Mouse (Mus musculus): ENCODE measurements around the gene Fbl. TPM values are rescaled to one million over a fixed set of nuclear protein-coding genes. Genes with fewer than 3 reads are reported as not detected.
"Not testable (repeated sequence)": the region's sequence is repeated elsewhere in the genome, so short reads cannot be mapped to it uniquely, and the experiment has no call there.

Gene Fbl
- polyA plus RNA-seq (2015; fragmentation: Nextera tagmentation; extraction: Ambion mirVana) = 140 and 167 TPM in 2 replicates

DNA sequence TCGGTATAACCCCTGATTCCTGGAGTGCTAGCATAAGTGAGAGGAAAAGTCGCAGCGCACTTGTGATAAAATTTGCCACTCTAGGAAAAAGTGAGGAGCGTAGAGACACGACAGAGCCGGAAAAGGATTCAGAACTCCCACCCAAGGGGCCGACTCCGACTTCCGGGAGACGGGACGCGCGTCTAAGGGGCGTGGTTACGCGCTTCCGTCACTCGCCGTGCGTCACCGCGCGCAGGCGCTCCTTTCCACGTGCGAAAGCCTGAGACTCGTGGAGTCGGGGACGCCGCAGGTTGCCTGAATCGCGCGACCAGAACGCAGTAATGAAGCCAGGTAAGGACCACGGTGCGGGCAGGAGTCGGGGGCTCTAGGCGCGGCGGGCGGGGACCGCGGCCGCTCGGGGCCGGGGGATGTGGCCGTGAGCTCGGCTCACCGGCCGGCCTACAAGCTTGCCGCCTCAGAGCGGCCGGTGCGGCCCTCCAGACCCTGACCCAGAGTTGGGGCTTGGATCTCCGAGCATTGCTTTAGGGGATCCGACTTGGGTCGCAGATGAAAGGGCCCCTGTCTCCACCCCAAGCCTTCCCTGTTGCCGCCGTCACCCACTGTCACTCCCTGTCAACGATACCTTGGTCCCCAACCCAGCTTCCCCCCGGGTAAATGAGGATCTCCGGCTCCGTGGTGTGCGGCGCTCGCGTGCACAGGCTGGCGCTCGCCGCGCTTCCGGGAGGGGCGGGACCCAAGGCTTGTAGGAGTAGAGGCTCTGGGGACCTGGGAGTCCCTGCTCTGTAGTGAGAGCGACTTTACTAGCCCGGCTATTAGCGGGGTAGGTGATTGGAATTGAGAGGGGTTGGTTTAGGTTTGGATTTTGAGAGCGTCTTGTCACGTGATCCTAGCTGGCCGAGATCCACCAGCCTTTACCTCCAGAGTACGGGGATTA, at the start of gene Fbl:
Gene Fbl (plus strand): TSS at position 222 of the 934 bp plus-strand sequence.
- peak within 1 kb of the TSS; percentile 90 for H3K9ac ChIP-seq

DNA sequence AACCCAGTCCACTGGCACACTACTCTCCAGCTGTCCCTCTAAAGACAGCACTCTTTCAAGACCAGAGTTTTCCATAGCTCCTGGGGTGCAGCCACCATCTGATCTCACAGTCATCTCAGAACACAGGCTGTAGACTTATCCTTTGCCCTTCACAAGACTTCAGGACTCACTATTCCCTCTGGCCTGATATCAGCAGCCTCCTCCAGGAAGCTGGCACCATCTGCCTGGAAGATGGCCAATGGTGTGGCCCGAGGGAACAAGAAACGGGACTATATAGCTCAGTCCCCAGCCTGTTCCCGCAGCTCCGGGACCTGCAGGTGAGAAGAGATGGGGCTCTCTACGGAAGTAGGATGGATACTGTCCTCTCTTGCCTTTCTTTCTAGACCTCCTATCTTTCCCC, 40.3 kb upstream of the Fbl start, which contains the start of gene 9530053A07Rik:
Gene 9530053A07Rik (plus strand): TSS at position 301 of the 400 bp plus-strand sequence.
- ATAC-seq (ENCODE audit: insufficient number of reproducible peaks, insufficient read depth, low FRiP score, low TSS enrichment, low read depth) = no peak

More for the DNA sequence above, at the start of gene Fbl:
- Histone ChIP-seq H3K9me3 (no peaks in the 10 kb centered on the region), H3K4me3 (peak within 1 kb of the TSS; percentile 70), H3K27me3 (no peaks in the 10 kb centered on the region), H3K36me3 (peaks cover under 1% of the 10 kb centered on the region; the same call in 1 of the 2 replicates), H3K4me1 (peaks cover 27% of the 10 kb centered on the region), H3K27ac (peak within 1 kb of the TSS; percentile 89), H3K4me2 (peak within 1 kb of the TSS; percentile 79)
- under 1% methylated on average over 80 of the region's 80 CpGs for WGBS
- ATAC-seq (ENCODE audit: insufficient number of reproducible peaks, insufficient read depth, low FRiP score, low TSS enrichment, low read depth) = peak; percentile 88

DNA sequence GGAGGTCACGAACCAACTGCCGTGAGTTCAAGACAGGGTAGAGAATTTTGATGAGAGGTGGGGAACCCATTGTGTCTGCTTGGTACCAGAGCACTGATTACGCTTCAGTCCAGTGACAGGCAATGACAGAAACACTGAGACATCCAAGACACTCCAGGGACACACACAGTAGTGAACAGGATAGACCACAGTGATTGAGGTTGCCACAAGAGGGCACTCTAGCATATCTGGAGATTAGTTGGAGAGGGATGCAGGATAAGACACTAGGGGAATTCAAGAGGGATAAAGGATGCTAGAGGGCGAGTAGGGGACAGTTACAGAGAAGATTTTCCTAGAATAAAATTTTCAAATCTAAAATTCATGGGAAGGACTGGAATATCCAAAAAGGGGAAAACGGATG, 31.9 kb upstream of the Fbl start:
- WGBS = 60% methylated on average over 5 of the region's 5 CpGs

More for the DNA sequence above, 40.3 kb upstream of the Fbl start, which contains the start of gene 9530053A07Rik:
- H3K4me3 ChIP-seq = no peak within 1 kb of the TSS
- H3K27me3 ChIP-seq = no peaks in the 10 kb centered on the region
- H3K4me1 ChIP-seq = no peaks in the 10 kb centered on the region
- no peak within 1 kb of the TSS for H3K4me2 ChIP-seq
- no peaks in the 10 kb centered on the region for H3K36me3 ChIP-seq
- no peak within 1 kb of the TSS for H3K9ac ChIP-seq
- H3K27ac ChIP-seq = no peak within 1 kb of the TSS
- 86% methylated on average over 5 of the region's 5 CpGs for WGBS
- H3K9me3 ChIP-seq = no peaks in the 10 kb centered on the region

DNA sequence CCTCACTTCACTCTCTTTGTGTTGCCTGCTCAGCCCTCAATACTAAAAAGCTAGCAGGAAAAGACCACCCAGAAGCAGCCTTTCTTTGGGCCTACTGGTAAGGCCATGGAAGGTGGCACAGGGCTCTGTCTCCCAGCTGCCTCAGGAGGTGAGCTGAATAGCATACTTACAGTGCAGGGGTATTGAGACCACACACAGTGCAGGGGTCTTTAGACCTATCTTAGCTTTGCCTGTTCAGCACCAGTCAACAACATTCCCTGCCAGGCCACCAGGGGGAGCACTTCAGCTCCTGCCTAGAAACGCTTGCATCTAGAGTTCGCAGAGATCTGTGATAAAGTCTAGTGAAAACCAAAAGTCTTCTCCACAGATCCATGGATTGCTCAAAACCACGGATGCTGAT, 21.2 kb upstream of the Fbl start:
- Histone ChIP-seq H3K4me2 (no peak overlapping the region), H3K27ac (no peak overlapping the region), H3K4me3 (no peak overlapping the region), H3K36me3 (no peaks in the 10 kb centered on the region), H3K9ac (no peak overlapping the region), H3K9me3 (peaks cover 5% of the 10 kb centered on the region; the same call in 1 of the 2 replicates), H3K27me3 (no peaks in the 10 kb centered on the region), H3K4me1 (no peaks in the 10 kb centered on the region)
- WGBS = 29% methylated on average over 3 of the region's 3 CpGs
- ATAC-seq (ENCODE audit: insufficient number of reproducible peaks, insufficient read depth, low FRiP score, low TSS enrichment, low read depth) = 0 out of 2 replicates have a peak, but pooled peaks have one; percentile 53

More for the DNA sequence above, 31.9 kb upstream of the Fbl start:
- H3K4me1 ChIP-seq = no peaks in the 10 kb centered on the region
- no peaks in the 10 kb centered on the region for H3K27me3 ChIP-seq
- no peak overlapping the region for H3K27ac ChIP-seq
- ATAC-seq (ENCODE audit: insufficient number of reproducible peaks, insufficient read depth, low FRiP score, low TSS enrichment, low read depth) = no peak
- no peaks in the 10 kb centered on the region for H3K36me3 ChIP-seq
- H3K9ac ChIP-seq = no peak overlapping the region
- no peak overlapping the region for H3K4me3 ChIP-seq
- no peaks in the 10 kb centered on the region for H3K9me3 ChIP-seq
- no peak overlapping the region for H3K4me2 ChIP-seq

DNA sequence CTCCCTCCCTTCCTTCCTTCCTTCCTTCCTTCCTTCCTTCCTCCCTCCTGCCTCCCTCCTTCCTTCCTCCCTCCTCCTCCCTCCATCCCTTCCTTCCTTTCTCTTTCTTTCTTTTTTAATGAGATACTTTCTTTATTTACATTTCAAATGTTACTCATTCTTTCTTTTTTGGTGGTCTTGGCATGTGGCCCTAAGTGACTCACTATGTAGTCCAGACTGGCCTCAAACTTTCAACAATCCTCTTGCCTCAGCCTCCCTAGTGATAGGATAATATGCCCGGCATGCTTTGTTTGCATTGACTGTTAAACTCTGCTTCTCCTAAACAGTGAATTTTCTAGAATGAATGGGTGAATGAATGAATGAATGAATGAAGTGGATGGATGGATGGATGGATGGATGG, 19.7 kb upstream of the Fbl start:
- Histone ChIP-seq H3K27ac (no peak overlapping the region), H3K27me3 (no peaks in the 10 kb centered on the region), H3K4me3 (no peak overlapping the region), H3K9ac (no peak overlapping the region), H3K4me1 (no peaks in the 10 kb centered on the region), H3K4me2 (no peak overlapping the region), H3K36me3 (no peaks in the 10 kb centered on the region), H3K9me3 (no peaks in the 10 kb centered on the region)
- ATAC-seq (ENCODE audit: insufficient number of reproducible peaks, insufficient read depth, low FRiP score, low TSS enrichment, low read depth) = no peak
- 91% methylated on average over 1 of the region's 1 CpGs for WGBS

DNA sequence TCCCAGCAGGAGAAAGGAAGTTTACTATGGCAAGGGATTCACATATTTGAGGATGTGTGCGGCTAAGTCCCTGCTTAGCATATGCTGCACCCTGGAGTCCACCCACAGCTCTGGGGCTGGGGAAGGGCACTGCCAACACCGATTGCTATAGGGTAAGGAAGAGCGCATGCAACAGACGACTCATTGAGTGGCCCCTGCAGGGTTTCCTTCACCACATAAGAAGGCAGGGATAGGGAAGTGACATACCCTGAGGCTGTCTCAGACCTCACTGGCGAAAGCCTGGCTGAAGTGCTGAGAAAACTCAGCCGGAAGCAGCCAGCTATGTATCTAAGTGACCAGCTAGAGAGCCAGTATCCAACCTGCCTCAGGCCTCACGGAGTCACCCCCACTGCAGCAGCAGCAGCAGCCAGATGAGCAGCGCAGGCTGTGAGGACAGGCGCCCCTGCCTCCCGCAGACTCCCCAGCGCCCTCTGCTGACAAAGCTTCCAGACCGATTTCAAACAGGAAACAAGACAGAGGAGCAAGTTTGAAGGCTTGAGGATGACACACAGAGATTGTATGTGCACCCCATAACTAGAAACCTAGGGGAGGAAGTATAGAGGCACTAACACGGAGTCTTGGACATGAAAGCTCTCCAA, 17.8 kb upstream of the Fbl start:
- H3K4me2 ChIP-seq = 0 out of 2 replicates have a peak overlapping the region, but pooled peaks have one; percentile 14
- no peaks in the 10 kb centered on the region for H3K4me1 ChIP-seq
- peak overlapping the region; percentile 36; the same call in 1 of the 2 replicates for H3K9ac ChIP-seq
- WGBS = 6% methylated on average over 13 of the region's 13 CpGs
- no peak overlapping the region for H3K4me3 ChIP-seq
- H3K9me3 ChIP-seq = no peaks in the 10 kb centered on the region
- no peak for ATAC-seq (ENCODE audit: insufficient number of reproducible peaks, insufficient read depth, low FRiP score, low TSS enrichment, low read depth)
- H3K36me3 ChIP-seq = no peaks in the 10 kb centered on the region
- H3K27me3 ChIP-seq = no peaks in the 10 kb centered on the region
- H3K27ac ChIP-seq = no peak overlapping the region

DNA sequence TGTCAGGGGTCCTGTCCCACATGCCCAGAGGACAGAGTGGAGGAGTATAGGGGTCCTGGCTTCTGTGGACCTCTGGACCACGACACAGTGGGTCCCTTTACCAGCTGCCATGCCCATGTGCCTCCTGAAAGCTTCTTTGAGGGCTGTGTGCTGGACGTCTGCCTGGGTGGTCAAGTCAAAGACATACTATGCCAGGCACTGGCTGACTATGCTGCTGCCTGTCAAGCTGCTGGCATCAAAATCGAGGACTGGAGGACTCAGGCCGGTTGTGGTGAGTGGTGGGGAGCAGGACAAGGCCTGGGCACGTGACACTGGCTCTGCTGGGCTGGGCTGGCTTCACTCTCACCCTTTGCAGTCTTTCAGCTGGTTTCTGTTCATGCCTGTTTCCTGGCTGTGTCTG, 15.9 kb upstream of the Fbl start:
- not testable (repeated sequence) for H3K9me3 ChIP-seq; H3K4me2 ChIP-seq; H3K27me3 ChIP-seq; H3K4me1 ChIP-seq; H3K4me3 ChIP-seq; H3K36me3 ChIP-seq; H3K27ac ChIP-seq; H3K9ac ChIP-seq; ATAC-seq (ENCODE audit: insufficient number of reproducible peaks, insufficient read depth, low FRiP score, low TSS enrichment, low read depth)
- WGBS = 35% methylated on average over 5 of the region's 5 CpGs

DNA sequence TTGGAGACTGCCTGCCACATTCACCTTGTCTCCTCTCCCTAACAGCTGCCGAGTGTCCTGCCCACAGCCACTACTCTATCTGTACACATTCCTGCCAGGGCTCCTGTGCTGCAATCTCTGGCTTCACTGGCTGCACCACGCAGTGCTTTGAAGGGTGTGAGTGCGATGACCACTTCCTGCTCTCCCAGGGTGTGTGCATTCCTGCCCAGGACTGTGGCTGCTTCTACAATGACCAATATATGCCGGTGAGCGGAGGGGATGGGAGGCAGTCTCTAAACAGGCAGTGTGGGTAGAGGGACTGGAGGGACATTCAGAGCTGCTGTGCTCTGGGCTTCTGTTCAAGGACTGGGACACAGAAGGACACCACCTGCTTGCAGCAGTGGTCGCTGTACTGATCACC, 10.2 kb upstream of the Fbl start:
- H3K27ac ChIP-seq = no peak overlapping the region
- no peaks in the 10 kb centered on the region for H3K27me3 ChIP-seq
- WGBS = 58% methylated on average over 6 of the region's 6 CpGs
- H3K36me3 ChIP-seq = no peaks in the 10 kb centered on the region
- no peaks in the 10 kb centered on the region for H3K4me1 ChIP-seq
- H3K4me3 ChIP-seq = no peak overlapping the region
- no peaks in the 10 kb centered on the region for H3K9me3 ChIP-seq
- H3K9ac ChIP-seq = peak overlapping the region; percentile 37; the same call in 1 of the 2 replicates
- no peak overlapping the region for H3K4me2 ChIP-seq
- ATAC-seq (ENCODE audit: insufficient number of reproducible peaks, insufficient read depth, low FRiP score, low TSS enrichment, low read depth) = no peak

DNA sequence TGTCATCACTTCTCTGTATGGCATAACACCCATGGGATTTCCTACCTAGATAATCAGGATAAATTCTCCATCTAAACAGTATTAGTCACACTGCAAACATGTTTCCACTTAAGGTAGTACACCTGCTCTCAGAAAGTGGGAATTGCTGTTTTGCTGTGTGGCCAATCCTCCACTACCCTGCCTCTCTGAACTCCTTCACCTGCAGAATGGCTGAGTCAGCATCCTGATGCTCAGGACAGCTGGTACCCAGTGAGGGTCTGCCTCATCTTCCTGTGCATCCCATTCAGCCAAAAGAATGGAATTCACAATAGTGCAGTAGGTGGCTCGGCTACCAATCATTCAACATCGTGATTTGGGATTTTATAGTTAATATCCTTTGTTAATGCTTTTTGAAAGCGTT, 9.6 kb upstream of the Fbl start:
- no peak overlapping the region for H3K27ac ChIP-seq
- no peaks in the 10 kb centered on the region for H3K27me3 ChIP-seq
- H3K4me2 ChIP-seq = no peak overlapping the region
- no peaks in the 10 kb centered on the region for H3K36me3 ChIP-seq
- H3K9me3 ChIP-seq = no peaks in the 10 kb centered on the region
- ATAC-seq (ENCODE audit: insufficient number of reproducible peaks, insufficient read depth, low FRiP score, low TSS enrichment, low read depth) = no peak
- H3K9ac ChIP-seq = no peak overlapping the region
- H3K4me3 ChIP-seq = no peak overlapping the region
- 87% methylated on average over 3 of the region's 3 CpGs for WGBS
- no peaks in the 10 kb centered on the region for H3K4me1 ChIP-seq

DNA sequence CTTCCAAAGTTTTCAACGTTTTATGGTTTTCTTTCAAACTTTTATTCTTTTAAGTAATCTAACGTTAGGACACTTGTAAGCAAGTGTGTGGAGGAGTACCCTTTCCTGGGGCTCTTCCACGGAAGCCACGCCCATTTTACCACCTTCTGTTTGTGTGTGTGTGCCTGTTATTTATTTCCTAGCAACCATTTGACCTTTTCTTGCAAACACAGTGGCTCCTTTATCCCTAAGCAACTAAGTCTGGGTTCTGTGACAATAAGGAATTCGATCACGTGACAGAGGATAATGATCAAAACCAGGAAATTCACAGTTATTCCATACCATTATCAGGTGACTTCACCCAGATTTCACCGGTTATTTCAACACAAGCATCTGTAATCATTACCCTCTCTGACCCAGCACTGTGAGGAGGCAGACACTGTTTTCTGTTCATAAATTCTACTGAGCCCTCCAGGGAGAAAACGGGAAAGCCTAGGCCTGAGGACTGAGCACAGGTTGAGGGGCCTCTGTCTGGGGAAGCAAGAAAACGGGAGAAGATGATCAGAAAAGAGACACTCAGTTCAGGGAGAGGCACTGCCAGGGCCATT, 8.3 kb upstream of the Fbl start:
- Histone ChIP-seq H3K27me3 (no peaks in the 10 kb centered on the region), H3K4me3 (no peak overlapping the region), H3K9ac (no peak overlapping the region), H3K9me3 (no peaks in the 10 kb centered on the region), H3K36me3 (no peaks in the 10 kb centered on the region), H3K27ac (no peak overlapping the region), H3K4me2 (no peak overlapping the region), H3K4me1 (no peaks in the 10 kb centered on the region)
- no peak for ATAC-seq (ENCODE audit: insufficient number of reproducible peaks, insufficient read depth, low FRiP score, low TSS enrichment, low read depth)
- 52% methylated on average over 9 of the region's 9 CpGs for WGBS

DNA sequence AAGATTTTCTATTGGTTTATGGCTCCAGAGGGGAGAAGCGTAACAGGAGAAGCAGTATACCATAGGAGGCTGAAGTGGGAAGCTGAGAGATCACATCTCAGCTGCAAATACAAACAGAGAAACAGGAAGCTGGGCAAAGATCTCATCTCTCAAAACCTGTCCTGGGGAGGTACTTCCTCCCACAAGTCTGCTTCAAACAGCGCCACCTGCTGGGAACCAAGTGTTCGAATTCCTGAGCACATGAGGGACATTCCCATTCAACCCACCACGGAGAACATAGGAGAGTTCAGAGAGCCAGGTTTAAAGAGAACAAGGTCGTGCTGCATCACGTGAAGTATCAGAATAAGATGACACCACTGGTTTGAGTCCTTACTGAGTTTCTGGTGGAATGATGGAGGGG, 4.1 kb upstream of the Fbl start:
- no peak overlapping the region for H3K4me2 ChIP-seq
- WGBS = 82% methylated on average over 6 of the region's 6 CpGs
- no peak for ATAC-seq (ENCODE audit: insufficient number of reproducible peaks, insufficient read depth, low FRiP score, low TSS enrichment, low read depth)
- H3K4me1 ChIP-seq = peaks cover 12% of the 10 kb centered on the region
- H3K27me3 ChIP-seq = no peaks in the 10 kb centered on the region
- H3K9me3 ChIP-seq = no peaks in the 10 kb centered on the region
- no peak overlapping the region for H3K4me3 ChIP-seq
- no peak overlapping the region for H3K27ac ChIP-seq
- no peaks in the 10 kb centered on the region for H3K36me3 ChIP-seq
- H3K9ac ChIP-seq = no peak overlapping the region

Measured in embryonic facial prominence, embryonic 13.5 days (tissue).